Mouse (Mus musculus): ENCODE data around the gene Gabbr2.

- TF ChIP-seq POLR2A (IDR thresholded peaks at IDR 0.05; ENCODE audit: borderline replicate concordance, extremely low read depth, low read depth, low read length) (no peak), CTCF (IDR thresholded peaks at IDR 0.05; ENCODE audit: insufficient read depth, low read length) (no peak)
Measured at GRCm38 (mm10) chr4:46898546-46898945, 93.1 kb downstream of the Gabbr2 start.
